Mouse (Mus musculus): ENCODE results near the gene Cysltr2. TPM values are rescaled to one million over a fixed set of nuclear protein-coding genes. Genes with fewer than 3 reads are reported as not detected.

Gene Cysltr2
- polyA plus RNA-seq, 1 experiment from 2014 or later: 0.20 TPM

DNA sequence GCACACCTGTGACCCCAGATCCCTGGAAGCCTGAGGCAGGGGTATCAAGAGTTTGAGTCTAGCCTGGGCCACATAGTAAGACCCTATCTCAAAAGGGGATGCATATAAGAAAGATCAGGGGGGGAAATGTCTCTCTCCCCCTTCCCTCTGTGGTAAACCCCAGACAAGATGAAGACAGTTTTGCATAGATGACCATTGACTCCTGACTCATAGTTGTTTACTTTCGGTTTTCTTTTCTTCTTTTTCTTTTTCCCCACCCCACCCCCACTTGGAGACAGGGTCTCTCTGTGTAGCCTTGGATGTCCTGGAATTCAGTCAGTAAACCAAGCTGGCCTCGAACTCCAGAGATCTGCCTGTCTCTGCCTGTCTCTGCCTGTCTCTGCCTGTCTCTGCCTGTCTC, 9.8 kb upstream of the Cysltr2 start:
- Histone ChIP-seq H3K4me3 (ENCODE audit: low read length) (no peak overlapping the region), H3K27ac (ENCODE audit: low read depth, low read length) (no peak overlapping the region), H3K9me3 (ENCODE audit: control insufficient read depth, low read length) (no peaks in the 10 kb centered on the region), H3K4me1 (ENCODE audit: control insufficient read depth, insufficient read depth, low read length) (no peaks in the 10 kb centered on the region), H3K9ac (ENCODE audit: low read depth, low read length) (no peak overlapping the region), H3K4me2 (replicated peaks; ENCODE audit: low read depth, low read length) (no peak overlapping the region), H3K27me3 (ENCODE audit: control insufficient read depth, insufficient read depth, low read length) (no peaks in the 10 kb centered on the region), H3K36me3 (ENCODE audit: control insufficient read depth, insufficient read depth, low read length) (no peaks in the 10 kb centered on the region)
- WGBS: 71% methylated on average over 2 of the region's 2 CpGs
- ATAC-seq (ENCODE audit: low FRiP score, low TSS enrichment): no peak

DNA sequence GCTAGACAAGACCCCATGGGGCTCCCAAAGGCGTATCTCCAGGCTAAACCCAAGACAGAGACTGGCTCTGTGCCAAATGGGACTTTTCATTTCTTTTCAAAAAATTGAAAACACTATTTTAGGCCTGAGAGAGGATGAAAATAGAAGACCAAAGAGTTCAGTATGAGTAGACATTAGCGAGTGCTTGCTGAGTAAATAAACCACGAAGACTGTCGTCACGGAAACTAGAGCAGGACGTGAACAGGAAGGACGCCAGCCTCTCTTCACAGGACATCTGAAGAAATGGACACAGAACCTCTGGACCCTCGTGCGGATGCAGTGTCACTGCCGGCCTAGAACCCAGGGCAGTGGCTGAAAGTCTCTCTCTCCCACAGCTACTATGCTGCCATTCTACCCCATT, 8.8 kb upstream of the Cysltr2 start:
- no peak overlapping the region for H3K27ac ChIP-seq (ENCODE audit: low read depth, low read length)
- no peak overlapping the region for H3K9ac ChIP-seq (ENCODE audit: low read depth, low read length)
- H3K4me3 ChIP-seq (ENCODE audit: low read length): no peak overlapping the region
- no peak overlapping the region for H3K4me2 ChIP-seq (replicated peaks; ENCODE audit: low read depth, low read length)
- no peak for ATAC-seq (ENCODE audit: low FRiP score, low TSS enrichment)
- WGBS: 67% methylated on average over 10 of the region's 10 CpGs
- no peaks in the 10 kb centered on the region for H3K36me3 ChIP-seq (ENCODE audit: control insufficient read depth, insufficient read depth, low read length)
- H3K9me3 ChIP-seq (ENCODE audit: control insufficient read depth, low read length): no peaks in the 10 kb centered on the region
- no peaks in the 10 kb centered on the region for H3K4me1 ChIP-seq (ENCODE audit: control insufficient read depth, insufficient read depth, low read length)
- no peaks in the 10 kb centered on the region for H3K27me3 ChIP-seq (ENCODE audit: control insufficient read depth, insufficient read depth, low read length)

DNA sequence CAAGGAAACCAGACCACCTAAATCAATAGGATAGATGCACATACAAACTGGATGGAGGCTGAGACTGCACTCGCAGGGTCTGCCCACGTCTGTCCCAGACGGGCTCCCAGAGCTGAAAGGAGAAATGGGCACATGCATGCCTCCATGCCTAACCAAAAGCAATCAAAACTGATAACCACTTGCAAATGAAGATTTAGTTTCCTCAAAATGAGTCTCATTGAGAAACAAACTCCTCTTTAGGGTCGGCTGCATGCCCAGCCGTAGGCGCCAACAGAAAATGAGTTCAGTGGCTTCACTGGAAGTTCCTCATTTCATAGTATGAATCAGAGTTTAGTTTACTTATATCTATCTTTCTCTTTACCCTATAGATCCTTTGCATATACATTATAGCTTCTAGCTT, 7.9 kb upstream of the Cysltr2 start:
- 91% methylated on average over 6 of the region's 6 CpGs for WGBS
- Histone ChIP-seq H3K27ac (ENCODE audit: low read depth, low read length) (no peak overlapping the region), H3K36me3 (ENCODE audit: control insufficient read depth, insufficient read depth, low read length) (no peaks in the 10 kb centered on the region), H3K9me3 (ENCODE audit: control insufficient read depth, low read length) (no peaks in the 10 kb centered on the region), H3K4me1 (ENCODE audit: control insufficient read depth, insufficient read depth, low read length) (no peaks in the 10 kb centered on the region), H3K9ac (ENCODE audit: low read depth, low read length) (no peak overlapping the region), H3K27me3 (ENCODE audit: control insufficient read depth, insufficient read depth, low read length) (no peaks in the 10 kb centered on the region), H3K4me2 (replicated peaks; ENCODE audit: low read depth, low read length) (no peak overlapping the region), H3K4me3 (ENCODE audit: low read length) (no peak overlapping the region)
- ATAC-seq (ENCODE audit: low FRiP score, low TSS enrichment): no peak

DNA sequence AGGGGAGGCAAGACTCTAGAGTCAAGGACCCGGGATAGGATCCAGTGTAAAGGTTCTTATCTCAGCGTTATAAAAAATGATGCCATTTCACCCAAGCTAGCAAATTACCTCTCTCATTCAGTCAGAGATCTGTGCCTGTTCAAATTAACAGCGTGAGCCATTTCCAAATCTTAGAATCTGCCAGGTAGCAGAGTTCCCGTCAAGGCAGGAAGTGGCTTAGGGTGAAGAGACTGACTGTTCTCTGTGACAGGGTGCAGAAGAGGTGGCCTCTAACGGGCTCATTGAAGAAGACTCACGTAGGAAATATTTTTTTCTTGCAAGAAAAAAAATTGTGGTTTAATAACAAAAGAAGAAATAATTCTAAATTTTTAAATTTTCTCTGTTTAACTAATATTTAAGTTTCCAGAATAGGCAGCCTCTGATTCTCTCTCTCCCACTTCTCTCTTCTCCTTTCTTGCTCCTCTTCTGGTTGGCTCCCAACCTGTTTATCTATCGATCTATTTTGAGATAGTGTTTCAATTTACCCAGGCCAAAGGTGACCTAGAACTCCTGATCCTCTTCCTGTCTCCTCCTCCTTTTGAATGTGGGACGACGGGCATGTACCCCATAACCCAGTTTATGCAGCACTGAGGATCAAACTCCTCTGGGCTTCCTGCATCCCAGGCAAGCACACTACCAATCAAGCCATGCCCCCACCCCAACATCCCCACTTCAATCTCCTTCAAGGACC, 3.5 kb downstream of the Cysltr2 start:
- H3K9me3 ChIP-seq (ENCODE audit: control insufficient read depth, low read length): no peaks in the 10 kb centered on the region
- no peaks in the 10 kb centered on the region for H3K27me3 ChIP-seq (ENCODE audit: control insufficient read depth, insufficient read depth, low read length)
- WGBS: 77% methylated on average over 9 of the region's 9 CpGs
- H3K4me2 ChIP-seq (replicated peaks; ENCODE audit: low read depth, low read length): no peak overlapping the region
- no peak overlapping the region for H3K27ac ChIP-seq (ENCODE audit: low read depth, low read length)
- H3K9ac ChIP-seq (ENCODE audit: low read depth, low read length): no peak overlapping the region
- no peak for ATAC-seq (ENCODE audit: low FRiP score, low TSS enrichment)
- H3K36me3 ChIP-seq (ENCODE audit: control insufficient read depth, insufficient read depth, low read length): no peaks in the 10 kb centered on the region
- H3K4me1 ChIP-seq (ENCODE audit: control insufficient read depth, insufficient read depth, low read length): 0 out of 2 replicates have a peak, but pooled peaks cover 5% of the 10 kb centered on the region
- no peak overlapping the region for H3K4me3 ChIP-seq (ENCODE audit: low read length)

DNA sequence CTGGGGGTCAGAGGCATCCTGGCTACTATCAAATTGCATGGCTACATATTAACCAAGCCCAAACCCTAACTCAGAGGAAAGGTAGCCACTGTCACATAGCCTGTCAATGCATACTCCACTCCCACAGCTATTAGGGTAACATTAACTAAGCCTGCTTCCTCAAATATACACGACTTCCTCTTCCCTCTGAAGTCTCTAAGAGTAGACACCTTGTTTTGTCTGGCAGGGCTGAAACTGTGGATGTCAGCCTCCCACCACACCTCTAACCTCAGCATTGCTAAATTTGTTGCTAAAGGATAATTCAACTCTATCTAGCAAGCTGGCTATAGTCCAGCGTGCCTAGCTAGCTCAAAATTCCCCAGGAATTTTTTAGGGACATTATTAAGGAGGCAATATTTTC, 7.2 kb downstream of the Cysltr2 start:
- Histone ChIP-seq H3K27me3 (ENCODE audit: control insufficient read depth, insufficient read depth, low read length) (no peaks in the 10 kb centered on the region), H3K9me3 (ENCODE audit: control insufficient read depth, low read length) (no peaks in the 10 kb centered on the region), H3K4me3 (ENCODE audit: low read length) (no peak overlapping the region), H3K27ac (ENCODE audit: low read depth, low read length) (no peak overlapping the region), H3K36me3 (ENCODE audit: control insufficient read depth, insufficient read depth, low read length) (no peaks in the 10 kb centered on the region), H3K4me2 (replicated peaks; ENCODE audit: low read depth, low read length) (no peak overlapping the region), H3K9ac (ENCODE audit: low read depth, low read length) (no peak overlapping the region), H3K4me1 (ENCODE audit: control insufficient read depth, insufficient read depth, low read length) (0 out of 2 replicates have a peak, but pooled peaks cover 5% of the 10 kb centered on the region)
- 33% methylated on average over 2 of the region's 2 CpGs for WGBS
- peak; percentile 76 for ATAC-seq (ENCODE audit: low FRiP score, low TSS enrichment)

DNA sequence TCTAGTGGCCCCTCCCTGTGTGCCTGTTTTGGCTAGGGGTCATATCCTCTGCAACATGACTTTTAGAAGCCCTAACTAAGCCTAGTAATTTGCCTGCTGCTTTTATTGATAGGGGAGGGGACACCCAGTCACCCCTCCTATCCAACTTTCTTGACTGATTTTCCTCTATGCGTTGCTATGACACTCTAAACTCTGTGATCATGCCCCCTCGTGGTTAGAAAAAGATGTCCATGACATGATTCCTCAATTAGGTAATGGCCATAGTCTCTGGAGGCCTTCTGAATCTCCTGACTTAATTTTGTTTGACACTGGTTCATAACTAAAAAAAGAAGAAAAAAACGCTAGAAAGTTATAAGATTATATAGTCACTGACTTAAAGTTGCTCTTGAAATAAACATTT, 15.6 kb downstream of the Cysltr2 start:
- Histone ChIP-seq H3K27me3 (ENCODE audit: control insufficient read depth, insufficient read depth, low read length) (no peaks in the 10 kb centered on the region), H3K27ac (ENCODE audit: low read depth, low read length) (no peak overlapping the region), H3K9me3 (ENCODE audit: control insufficient read depth, low read length) (no peaks in the 10 kb centered on the region), H3K4me1 (ENCODE audit: control insufficient read depth, insufficient read depth, low read length) (no peaks in the 10 kb centered on the region), H3K36me3 (ENCODE audit: control insufficient read depth, insufficient read depth, low read length) (no peaks in the 10 kb centered on the region), H3K4me2 (replicated peaks; ENCODE audit: low read depth, low read length) (no peak overlapping the region), H3K9ac (ENCODE audit: low read depth, low read length) (no peak overlapping the region), H3K4me3 (ENCODE audit: low read length) (no peak overlapping the region)
- 44% methylated on average over 3 of the region's 3 CpGs for WGBS
- no peak for ATAC-seq (ENCODE audit: low FRiP score, low TSS enrichment)

DNA sequence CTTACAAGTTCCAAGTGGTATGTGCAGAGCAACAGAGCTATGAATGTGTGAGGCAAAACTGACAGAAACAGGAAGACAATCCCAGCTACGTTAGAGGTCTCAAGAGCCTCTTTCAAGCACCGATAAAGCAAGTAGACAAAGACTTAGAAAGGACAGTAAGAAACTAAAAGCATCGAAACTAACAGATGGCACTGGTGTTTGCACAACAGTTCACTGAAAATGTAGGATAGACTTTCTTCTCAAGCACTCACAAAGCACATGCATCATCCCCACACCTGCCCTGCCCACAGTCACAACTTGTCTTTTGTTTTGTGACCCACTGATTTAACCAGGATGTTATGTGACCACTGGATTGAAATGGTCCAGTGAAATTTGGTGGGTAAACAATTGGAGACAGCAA, 17.7 kb downstream of the Cysltr2 start:
- no peaks in the 10 kb centered on the region for H3K36me3 ChIP-seq (ENCODE audit: control insufficient read depth, insufficient read depth, low read length)
- no peaks in the 10 kb centered on the region for H3K4me1 ChIP-seq (ENCODE audit: control insufficient read depth, insufficient read depth, low read length)
- WGBS: 84% methylated on average over 3 of the region's 3 CpGs

DNA sequence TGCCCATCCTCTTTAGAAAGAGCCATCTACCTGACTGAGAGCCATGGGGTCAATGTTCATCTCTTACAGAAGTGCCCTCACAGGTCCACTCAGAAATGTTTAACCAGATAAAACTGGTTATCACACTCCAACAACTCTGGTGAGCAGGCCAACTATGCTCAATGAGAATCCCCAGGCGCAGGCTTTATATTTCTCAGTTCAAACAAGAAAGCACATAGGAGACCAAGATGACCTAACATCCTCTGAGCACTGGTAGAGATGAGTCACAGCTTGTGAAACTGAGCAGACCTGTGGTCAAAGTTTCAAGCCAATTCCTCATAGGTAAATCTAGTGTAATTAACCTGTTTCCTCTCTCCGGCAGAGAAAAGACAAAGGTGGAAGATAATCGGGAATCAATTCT, 31.6 kb downstream of the Cysltr2 start:
- Histone ChIP-seq H3K27ac (ENCODE audit: low read depth, low read length) (no peak overlapping the region), H3K4me1 (ENCODE audit: control insufficient read depth, insufficient read depth, low read length) (no peaks in the 10 kb centered on the region), H3K36me3 (ENCODE audit: control insufficient read depth, insufficient read depth, low read length) (no peaks in the 10 kb centered on the region), H3K9me3 (ENCODE audit: control insufficient read depth, low read length) (no peaks in the 10 kb centered on the region), H3K9ac (ENCODE audit: low read depth, low read length) (no peak overlapping the region), H3K27me3 (ENCODE audit: control insufficient read depth, insufficient read depth, low read length) (no peaks in the 10 kb centered on the region), H3K4me2 (replicated peaks; ENCODE audit: low read depth, low read length) (no peak overlapping the region), H3K4me3 (ENCODE audit: low read length) (no peak overlapping the region)
- WGBS: 92% methylated on average over 3 of the region's 3 CpGs
- no peak for ATAC-seq (ENCODE audit: low FRiP score, low TSS enrichment)

More for the DNA sequence above, 17.7 kb downstream of the Cysltr2 start:
- Histone ChIP-seq H3K27ac (ENCODE audit: low read depth, low read length) (no peak overlapping the region), H3K4me2 (replicated peaks; ENCODE audit: low read depth, low read length) (no peak overlapping the region), H3K4me3 (ENCODE audit: low read length) (no peak overlapping the region), H3K9ac (ENCODE audit: low read depth, low read length) (no peak overlapping the region), H3K9me3 (ENCODE audit: control insufficient read depth, low read length) (no peaks in the 10 kb centered on the region), H3K27me3 (ENCODE audit: control insufficient read depth, insufficient read depth, low read length) (no peaks in the 10 kb centered on the region)
- ATAC-seq (ENCODE audit: low FRiP score, low TSS enrichment): no peak

DNA sequence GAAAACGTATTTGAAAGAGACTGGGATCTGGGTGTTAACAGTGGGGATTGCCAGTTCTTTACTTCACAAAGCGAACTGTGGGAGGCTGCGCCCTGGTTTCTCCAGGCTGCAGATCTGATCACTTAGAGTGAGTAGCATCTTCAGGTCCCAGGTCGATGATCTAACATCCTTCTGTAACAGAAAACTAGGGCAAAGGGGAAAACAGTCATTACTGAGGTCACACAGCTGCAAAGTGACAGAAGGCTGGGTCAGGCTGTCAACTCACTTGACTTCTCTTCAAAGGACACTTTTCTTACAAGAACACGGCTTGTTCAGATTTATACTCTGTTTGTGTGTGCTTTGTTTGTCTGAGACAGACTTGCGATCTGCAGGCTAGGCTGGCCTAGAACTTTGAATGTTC, 33.5 kb downstream of the Cysltr2 start:
- Histone ChIP-seq H3K27me3 (ENCODE audit: control insufficient read depth, insufficient read depth, low read length) (no peaks in the 10 kb centered on the region), H3K4me3 (ENCODE audit: low read length) (no peak overlapping the region), H3K4me2 (replicated peaks; ENCODE audit: low read depth, low read length) (no peak overlapping the region), H3K36me3 (ENCODE audit: control insufficient read depth, insufficient read depth, low read length) (no peaks in the 10 kb centered on the region), H3K9me3 (ENCODE audit: control insufficient read depth, low read length) (no peaks in the 10 kb centered on the region), H3K9ac (ENCODE audit: low read depth, low read length) (no peak overlapping the region), H3K4me1 (ENCODE audit: control insufficient read depth, insufficient read depth, low read length) (no peaks in the 10 kb centered on the region), H3K27ac (ENCODE audit: low read depth, low read length) (no peak overlapping the region)
- no peak for ATAC-seq (ENCODE audit: low FRiP score, low TSS enrichment)
- 46% methylated on average over 6 of the region's 6 CpGs for WGBS
